Mouse (Mus musculus) B cell, adult (primary cell): Measurements from ENCODE around the gene Arr3. TPM values are rescaled to one million over a fixed set of nuclear protein-coding genes. Genes with fewer than 3 reads are reported as not detected.

Experiments used
- total RNA-seq: library from RNA; stranded (reverse); gene quantifications from 4 replicates; pipeline ENCODE4 v1.2.4, GENCODE M21; 2023; ENCODE audit not compliant: inconsistent age

Arr3 gene
- not detected in 4 replicates for total RNA-seq

GRCm38 (mm10) chrX:100605314-100605713, at the start of gene Arr3:
TSS of gene Arr3 (plus strand) at chrX:100605497.

GRCm38 (mm10) chrX:100571951-100572350, 33.3 kb upstream of the Arr3 start, which contains the start of gene Awat1:
TSS of gene Awat1 (plus strand) at chrX:100572251.

GRCm38 (mm10) chrX:100594791-100595190, 10.5 kb upstream of the Arr3 start, which contains the start of gene P2ry4:
TSS of gene P2ry4 (minus strand) at chrX:100594869.

GRCm38 (mm10) chrX:100625546-100625801, 20.2 kb downstream of the Arr3 start, which contains the start of gene Kif4:
TSS of gene Kif4 (plus strand) at chrX:100625737.

DNA sequence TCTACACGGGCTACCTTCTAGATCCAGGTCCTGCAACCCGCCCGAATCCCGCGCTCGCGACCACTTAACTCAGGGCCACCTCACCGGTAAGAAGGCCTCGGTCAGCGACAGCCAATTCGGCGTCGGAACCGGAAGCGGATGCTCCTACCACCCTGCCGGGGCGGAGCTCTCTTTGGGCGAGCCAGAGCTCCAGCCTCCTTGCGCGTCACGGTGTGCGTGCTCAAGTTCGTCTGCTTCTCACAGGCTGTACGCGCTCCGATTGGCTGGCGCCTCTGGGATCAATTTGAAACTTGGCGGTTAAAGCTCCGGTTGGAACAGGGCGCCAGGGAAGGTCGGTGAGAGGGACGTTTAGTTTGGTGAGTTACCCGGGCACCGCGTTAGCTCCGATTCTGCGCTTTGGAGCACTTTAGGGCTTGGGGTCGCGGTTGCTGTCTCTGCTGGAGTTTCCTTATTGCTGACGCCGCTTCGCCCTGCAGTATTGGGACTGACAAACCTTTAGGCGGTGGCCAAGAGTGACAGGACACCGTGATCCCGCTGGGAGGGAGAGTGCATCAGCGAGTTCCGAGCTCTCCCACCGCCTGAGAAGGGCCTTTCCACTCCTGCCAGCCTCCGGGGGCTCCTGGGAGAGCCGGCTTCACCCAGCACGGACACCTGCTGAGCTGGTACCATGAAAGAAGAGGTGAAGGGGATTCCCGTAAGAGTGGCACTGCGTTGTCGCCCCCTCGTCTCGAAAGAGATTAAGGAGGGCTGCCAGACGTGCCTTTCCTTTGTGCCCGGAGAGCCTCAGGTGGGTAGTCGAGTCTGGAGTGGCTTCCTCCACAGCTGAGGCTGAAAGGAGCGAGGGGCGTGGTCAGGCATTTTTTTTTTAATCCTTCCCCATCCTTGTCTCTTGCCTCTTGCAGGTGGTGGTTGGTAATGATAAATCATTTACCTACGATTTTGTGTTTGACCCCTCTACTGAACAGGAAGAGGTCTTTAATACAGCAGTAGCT, 20.8 kb downstream of the Arr3 start, which contains the start of gene Pdzd11:
TSS of gene Pdzd11 (minus strand) at position 767 of the 992 bp plus-strand sequence.

Other genes with a start within 250 kb of the Arr3 start
- gene Otud6a, start 176.5 kb upstream of the Arr3 start, total RNA-seq: not detected in 4 replicates
- gene Awat2, start 162.8 kb upstream of the Arr3 start, total RNA-seq: 0.32 to 0.94 TPM (median 0.52 TPM) in 4 replicates
- 52.5 to 59.3 TPM (median 57.1 TPM) in 4 replicates for gene Igbp1, start 111.2 kb upstream of the Arr3 start, total RNA-seq
- gene Dgat2l6, start 80.7 kb upstream of the Arr3 start, total RNA-seq: not detected in 4 replicates
- not detected in 4 replicates for gene Awat1, start 33.2 kb upstream of the Arr3 start, total RNA-seq
- gene P2ry4, start 10.6 kb upstream of the Arr3 start, total RNA-seq: not detected in 4 replicates
- gene Kif4, start 20.2 kb downstream of the Arr3 start, total RNA-seq: 1.2 to 2.1 TPM (median 1.5 TPM) in 4 replicates
- gene Pdzd11, start 21.1 kb downstream of the Arr3 start, total RNA-seq: 16.7 to 20.2 TPM (median 17.9 TPM) in 4 replicates
- not detected in 4 replicates for gene Gdpd2, start 124.4 kb downstream of the Arr3 start, total RNA-seq
- gene Dlg3, start 162.2 kb downstream of the Arr3 start, total RNA-seq: 5.5 to 7.5 TPM (median 6.5 TPM) in 4 replicates